Mouse (Mus musculus) monocyte, adult 2 months (primary cell): ENCODE results near the gene Samm50.

Source experiments
- DNase-seq, 2 experiments: peaks; one replicate each; pipeline ENCODE4 v3.0.0; 2022; ENCODE audit warnings: low spot score in 2 of 2, low read depth in 1 of 2

Samm50 gene

GRCm38 (mm10) chr15:84234794-84235581 is 42.9 kb downstream of the Samm50 start:
- DNase-seq = no peak

- DNase-seq = peak; percentile 80 to 87
Measured at GRCm38 (mm10) chr15:84235646-84236045, 43.6 kb downstream of the Samm50 start.

- no peak for DNase-seq
Measured at GRCm38 (mm10) chr15:84238552-84238951, 46.5 kb downstream of the Samm50 start.

DNA sequence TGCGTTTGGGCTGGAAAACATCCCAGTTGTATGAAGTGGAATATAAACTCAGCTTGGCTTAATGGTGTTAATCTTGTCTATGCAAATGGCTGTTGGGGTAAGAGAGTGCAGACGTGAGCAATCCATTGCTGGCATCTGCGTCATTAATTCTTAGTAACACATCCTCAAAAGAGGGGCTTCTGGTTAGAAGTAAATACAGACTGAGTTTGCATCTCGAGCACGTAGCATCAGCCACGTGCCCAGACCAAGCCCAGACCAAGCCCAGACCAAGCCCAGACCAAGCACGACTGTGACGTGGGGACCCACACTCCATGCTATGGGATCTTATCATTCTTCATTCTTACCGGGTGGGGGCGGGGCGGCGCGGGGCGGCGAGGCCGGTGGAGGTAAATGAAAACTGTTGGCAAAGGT is 47.0 kb downstream of the Samm50 start:
- no peak for DNase-seq

DNA sequence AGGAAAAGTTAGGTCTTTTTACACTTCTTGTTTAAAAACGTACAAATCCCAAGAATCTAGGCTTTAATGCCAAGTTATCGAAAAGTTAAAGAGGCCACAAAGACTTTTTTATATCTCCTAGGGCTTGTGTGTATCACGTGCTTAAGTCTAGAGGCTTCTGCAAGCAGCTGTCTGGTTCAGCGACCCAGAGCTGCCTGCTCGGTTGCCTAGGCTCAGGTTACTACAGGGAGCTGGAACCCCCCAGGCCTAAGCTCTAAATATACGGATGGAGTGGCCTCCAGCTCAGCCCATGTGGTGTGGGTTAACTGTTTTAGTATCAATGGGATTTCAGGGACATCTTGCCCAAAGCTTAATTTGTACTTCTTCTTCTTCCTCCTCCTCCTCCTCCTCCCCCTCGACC is 49.5 kb downstream of the Samm50 start:
- no peak for DNase-seq

- no peak for DNase-seq
Measured at GRCm38 (mm10) chr15:84245104-84245503, 53.1 kb downstream of the Samm50 start.

DNA sequence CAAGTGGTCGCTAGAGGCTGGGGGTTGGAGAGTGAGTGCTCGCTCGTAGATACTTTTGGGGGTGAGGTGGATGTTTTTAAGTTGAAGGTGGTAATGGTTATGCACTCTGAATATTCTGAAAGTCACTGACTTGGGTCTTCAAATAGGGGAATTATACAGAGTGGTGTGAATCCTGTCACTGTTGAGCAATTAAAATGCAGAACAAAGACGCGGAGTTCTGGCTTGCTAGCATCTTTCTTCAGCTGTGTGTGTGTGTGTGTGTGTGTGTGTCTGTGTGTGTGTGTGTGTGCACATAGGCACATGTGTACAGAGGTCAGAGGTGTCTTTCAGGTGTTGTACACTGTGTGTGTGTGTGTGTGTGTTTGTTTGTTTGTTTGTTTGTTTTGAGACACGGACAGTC is 54.2 kb downstream of the Samm50 start:
- DNase-seq = no peak

DNA sequence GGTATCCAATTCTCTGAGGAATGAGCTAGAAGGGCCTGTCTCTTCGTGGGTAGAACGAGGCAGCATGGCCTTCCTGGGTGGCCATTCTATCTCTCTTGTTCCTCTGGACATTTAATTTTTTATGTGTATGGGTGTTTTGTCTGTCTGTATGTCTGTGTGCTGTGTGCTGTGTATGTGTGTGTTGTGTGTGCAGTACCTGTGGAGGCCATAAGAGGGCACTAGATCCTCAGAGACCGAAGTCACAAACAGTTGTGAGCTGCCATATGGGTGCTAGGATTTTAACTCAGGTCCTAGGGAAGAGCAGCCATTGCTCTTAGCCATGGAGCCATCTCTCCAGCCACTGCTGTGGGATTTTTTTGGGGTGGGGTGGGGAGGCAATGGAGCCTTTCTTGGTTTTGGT is 55.3 kb downstream of the Samm50 start:
- no peak for DNase-seq

GRCm38 (mm10) chr15:84251227-84251626 is 59.2 kb downstream of the Samm50 start:
- DNase-seq = no peak

DNA sequence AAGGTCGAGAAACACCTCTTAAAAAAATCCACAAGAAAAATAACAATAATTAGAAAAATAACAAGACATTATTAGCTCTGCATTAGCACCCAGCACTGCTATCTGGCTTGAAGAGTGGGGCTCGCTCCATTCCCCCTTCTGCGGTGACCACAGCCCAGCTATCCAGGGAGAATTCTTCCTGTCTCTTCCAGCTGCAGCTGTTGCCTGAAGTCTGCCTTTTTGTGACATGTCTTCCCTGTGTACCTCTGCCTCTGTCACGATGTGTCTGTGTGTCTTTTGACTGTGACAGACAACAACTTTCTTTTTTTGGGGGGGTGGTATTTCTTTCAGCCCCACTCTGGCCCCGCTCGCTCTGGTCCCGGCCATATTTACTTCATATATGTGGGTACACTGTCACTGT is 60.6 kb downstream of the Samm50 start:
- DNase-seq = no peak

GRCm38 (mm10) chr15:84253757-84254156 is 61.7 kb downstream of the Samm50 start:
- DNase-seq = no peak

- no peak for DNase-seq
Measured at GRCm38 (mm10) chr15:84254387-84254786, 62.3 kb downstream of the Samm50 start.

DNA sequence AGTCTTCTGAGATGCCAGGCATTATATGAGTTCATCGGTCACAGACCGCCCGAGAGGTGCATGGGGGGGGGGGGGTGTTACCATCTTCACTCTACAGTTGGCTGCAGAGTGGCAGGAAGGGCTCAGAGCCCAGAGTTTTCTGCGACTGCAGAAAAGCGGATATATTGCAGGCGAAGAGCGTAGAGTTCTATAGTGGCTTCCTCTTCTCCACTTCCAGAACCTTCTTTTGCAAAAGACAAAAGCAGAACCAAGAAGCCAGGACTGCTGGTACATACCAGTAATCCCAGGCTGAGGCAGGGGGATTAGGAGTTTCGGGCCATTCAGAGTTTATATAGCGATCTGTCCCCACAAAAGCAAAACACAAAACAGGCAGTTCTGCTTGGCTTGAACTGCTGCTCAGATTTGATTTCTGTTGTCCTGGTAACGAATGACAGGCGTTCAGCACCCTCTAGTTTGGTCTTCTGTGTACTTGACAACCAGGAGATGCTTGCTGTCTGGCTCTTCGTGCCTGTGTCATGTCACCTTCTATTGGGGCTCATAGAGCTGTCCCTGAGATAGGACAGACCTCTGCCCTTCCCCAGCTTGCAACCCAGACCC is 64.3 kb downstream of the Samm50 start:
- DNase-seq = peak; percentile 24 to 27

GRCm38 (mm10) chr15:84256864-84257263 is 64.8 kb downstream of the Samm50 start:
- DNase-seq = no peak

- DNase-seq = no peak
Measured at GRCm38 (mm10) chr15:84258602-84259355, 66.7 kb downstream of the Samm50 start.

DNA sequence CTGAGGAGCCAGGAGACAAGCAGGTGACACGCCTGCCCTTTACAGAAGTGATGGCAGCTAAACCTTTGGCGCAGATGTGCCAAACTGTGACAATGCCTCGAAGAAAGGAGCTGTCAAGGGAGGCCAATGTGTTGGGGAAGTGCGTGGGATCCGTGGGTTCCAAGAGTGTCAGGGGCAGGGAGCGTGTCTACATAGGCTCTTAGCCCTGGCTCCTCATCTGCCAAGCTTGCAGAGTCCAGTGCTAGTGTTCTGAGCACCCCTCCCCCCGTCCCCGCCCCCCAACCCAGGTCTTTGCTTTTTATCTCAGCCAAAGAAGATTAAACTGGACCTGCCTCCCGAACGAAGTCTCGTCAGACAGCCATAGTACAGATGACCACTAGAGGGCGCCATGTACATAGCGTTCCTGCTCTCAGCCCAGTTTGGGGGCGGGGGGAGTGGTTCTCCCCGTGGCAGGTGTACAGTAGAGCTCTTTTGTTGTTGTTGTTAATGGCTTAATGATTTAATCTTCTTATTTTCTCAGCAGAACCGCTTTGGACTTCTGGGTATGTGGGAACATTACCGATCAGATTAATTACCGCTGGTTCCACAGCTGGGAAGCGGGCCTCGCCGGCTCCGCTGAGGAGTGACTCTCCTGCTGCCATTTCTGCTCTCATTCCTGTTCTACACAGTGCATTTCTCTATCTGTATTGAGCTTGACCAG is 68.2 kb downstream of the Samm50 start:
- DNase-seq = peak in 1 of 2 experiments; percentile 42

GRCm38 (mm10) chr15:84262630-84263029 is 70.6 kb downstream of the Samm50 start:
- no peak for DNase-seq

GRCm38 (mm10) chr15:84263573-84263972 is 71.5 kb downstream of the Samm50 start:
- no peak for DNase-seq

DNA sequence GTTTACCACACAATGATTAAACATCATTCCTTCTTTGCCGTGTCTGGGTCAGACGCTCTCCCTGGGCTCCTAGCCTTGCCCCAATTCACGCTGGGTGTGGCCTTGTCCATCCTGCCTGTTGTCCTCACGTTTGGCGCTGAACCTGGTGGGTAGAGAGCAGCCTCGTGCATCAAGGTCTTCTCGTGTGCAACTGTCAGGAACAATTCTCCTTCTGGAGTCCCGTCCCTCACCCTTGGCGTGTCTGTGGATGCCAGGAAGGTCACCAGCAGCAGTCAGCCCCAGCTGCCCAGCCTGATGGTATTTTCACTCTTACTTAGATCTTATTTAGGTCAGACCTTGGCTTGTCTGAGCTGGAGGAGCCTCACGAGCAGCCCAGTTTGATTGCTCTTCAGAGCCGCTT is 73.1 kb downstream of the Samm50 start:
- no peak for DNase-seq

- DNase-seq = no peak
Measured at GRCm38 (mm10) chr15:84266290-84266689, 74.2 kb downstream of the Samm50 start.
